Mouse (Mus musculus): Measurements from ENCODE around the gene Tmem108. TPM values are rescaled to one million over a fixed set of nuclear protein-coding genes. Genes with fewer than 3 reads are reported as not detected.

Tmem108 gene
- polyA plus RNA-seq, 1 experiment from 2014 or later = 14.2 TPM

DNA sequence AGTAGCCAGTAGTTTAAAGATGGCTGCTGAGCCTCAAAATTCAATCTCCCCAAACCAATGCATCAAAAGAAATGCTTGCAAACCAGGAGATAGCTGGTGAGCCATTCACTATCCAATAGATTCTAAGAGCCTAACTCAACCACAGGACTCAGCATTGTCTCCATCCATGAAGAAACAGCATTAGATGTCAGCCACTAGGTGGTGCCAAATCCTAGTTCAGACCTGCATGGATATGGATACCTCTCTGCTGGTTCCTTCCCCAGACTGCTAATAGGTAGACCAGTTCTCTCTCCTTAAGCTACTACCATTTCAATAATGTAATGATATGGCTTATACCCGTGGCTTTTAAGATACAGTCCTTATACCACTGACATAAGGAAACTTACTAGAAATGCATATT, 137.0 kb downstream of the Tmem108 start:
- H3K9me3 ChIP-seq (replicated peaks; ENCODE audit: control insufficient read depth, low read length) = no peaks in the 10 kb centered on the region
- ATAC-seq (replicated peaks; ENCODE audit: insufficient number of reproducible peaks, low FRiP score, low TSS enrichment, low read depth) = peak; percentile 59; the same call in 1 of the 2 replicates
- H3K36me3 ChIP-seq (replicated peaks; ENCODE audit: control insufficient read depth, insufficient read depth, low read depth, low read length) = no peaks in the 10 kb centered on the region
- WGBS = 33% methylated on average over 1 of the region's 1 CpGs
- no peak overlapping the region for H3K4me2 ChIP-seq (ENCODE audit: low read depth, low read length)
- no peaks in the 10 kb centered on the region for H3K4me1 ChIP-seq (ENCODE audit: control insufficient read depth, insufficient read depth, low read length)
- no peak overlapping the region for H3K4me3 ChIP-seq (ENCODE audit: low read depth, low read length)
- DNase-seq (ENCODE audit: low spot score) = peak; percentile 77
- no peak overlapping the region for H3K27ac ChIP-seq (replicated peaks; ENCODE audit: low read depth, low read length)
- H3K9ac ChIP-seq (replicated peaks; ENCODE audit: low read length) = no peak overlapping the region
- no peaks in the 10 kb centered on the region for H3K27me3 ChIP-seq (ENCODE audit: control insufficient read depth, insufficient read depth, low read length)

DNA sequence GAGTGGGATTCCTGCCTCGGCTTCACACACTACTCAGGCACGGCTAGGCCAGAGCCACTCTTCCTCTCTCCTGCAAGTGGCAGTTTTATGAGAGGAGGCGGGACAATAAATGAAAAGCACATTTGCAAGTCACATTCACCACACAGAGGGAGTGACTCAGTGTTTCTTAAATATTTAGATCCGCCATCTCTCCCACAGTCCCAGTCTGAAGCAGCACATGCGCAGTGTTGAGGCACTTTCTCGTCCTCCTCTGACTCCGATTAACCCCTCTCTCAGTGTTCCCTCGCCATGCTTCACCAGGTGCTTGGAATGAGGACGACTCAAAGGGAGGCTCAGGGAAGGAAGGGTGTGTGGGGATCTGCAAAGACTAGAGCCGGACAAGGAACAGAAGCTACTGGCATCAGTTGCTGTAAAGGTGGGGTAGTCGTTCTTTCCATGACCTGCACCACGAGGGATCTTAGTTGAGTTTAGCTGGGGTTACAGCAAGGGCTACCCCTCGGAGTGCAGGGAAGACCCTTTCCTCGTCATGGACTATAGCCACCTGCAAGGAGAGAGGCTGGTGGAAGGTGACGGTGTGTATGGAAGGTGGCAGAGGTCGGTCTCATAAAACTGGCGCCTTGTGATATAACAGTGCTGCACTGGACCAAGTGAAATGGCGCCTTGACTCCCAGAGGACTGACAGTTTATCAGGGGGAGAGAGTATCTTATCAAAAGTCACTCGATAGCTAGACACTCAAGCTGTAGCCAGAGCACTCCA, 137.9 kb downstream of the Tmem108 start:
- ATAC-seq (replicated peaks; ENCODE audit: insufficient number of reproducible peaks, low FRiP score, low TSS enrichment, low read depth) = no peak

DNA sequence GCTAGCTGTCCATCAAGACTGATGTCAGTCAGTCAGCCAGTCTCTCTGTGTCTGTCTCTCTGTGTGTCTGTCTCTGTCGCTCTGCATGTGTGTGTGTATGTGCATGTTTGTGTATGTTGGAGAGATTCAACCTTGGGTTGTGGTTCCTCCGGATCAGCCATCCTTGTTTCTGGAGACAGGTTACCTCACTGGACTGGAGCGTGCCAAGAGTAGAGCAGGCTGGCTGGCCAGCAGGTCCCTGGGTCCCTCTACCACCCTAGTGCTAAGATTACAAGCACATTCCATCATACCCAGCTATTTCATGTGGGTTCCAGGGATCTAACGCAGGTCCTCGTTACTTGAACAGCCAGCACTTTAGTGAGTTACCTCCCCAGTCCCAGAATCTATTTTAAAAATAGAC, 138.6 kb downstream of the Tmem108 start:
- Histone ChIP-seq H3K9me3 (replicated peaks; ENCODE audit: control insufficient read depth, low read length) (no peaks in the 10 kb centered on the region), H3K27ac (replicated peaks; ENCODE audit: low read depth, low read length) (no peak overlapping the region), H3K4me3 (ENCODE audit: low read depth, low read length) (no peak overlapping the region), H3K4me1 (ENCODE audit: control insufficient read depth, insufficient read depth, low read length) (no peaks in the 10 kb centered on the region), H3K27me3 (ENCODE audit: control insufficient read depth, insufficient read depth, low read length) (no peaks in the 10 kb centered on the region), H3K36me3 (replicated peaks; ENCODE audit: control insufficient read depth, insufficient read depth, low read depth, low read length) (no peaks in the 10 kb centered on the region), H3K9ac (replicated peaks; ENCODE audit: low read length) (no peak overlapping the region), H3K4me2 (ENCODE audit: low read depth, low read length) (no peak overlapping the region)
- 88% methylated on average over 5 of the region's 5 CpGs for WGBS
- DNase-seq (ENCODE audit: low spot score) = no peak
- ATAC-seq (replicated peaks; ENCODE audit: insufficient number of reproducible peaks, low FRiP score, low TSS enrichment, low read depth) = no peak

More for the DNA sequence above, 137.9 kb downstream of the Tmem108 start:
- no peaks in the 10 kb centered on the region for H3K4me1 ChIP-seq (ENCODE audit: control insufficient read depth, insufficient read depth, low read length)
- no peak overlapping the region for H3K27ac ChIP-seq (replicated peaks; ENCODE audit: low read depth, low read length)
- 80% methylated on average over 19 of the region's 19 CpGs for WGBS
- no peak overlapping the region for H3K9ac ChIP-seq (replicated peaks; ENCODE audit: low read length)
- DNase-seq (ENCODE audit: low spot score) = no peak
- H3K4me2 ChIP-seq (ENCODE audit: low read depth, low read length) = no peak overlapping the region
- H3K4me3 ChIP-seq (ENCODE audit: low read depth, low read length) = no peak overlapping the region
- no peaks in the 10 kb centered on the region for H3K27me3 ChIP-seq (ENCODE audit: control insufficient read depth, insufficient read depth, low read length)
- H3K36me3 ChIP-seq (replicated peaks; ENCODE audit: control insufficient read depth, insufficient read depth, low read depth, low read length) = no peaks in the 10 kb centered on the region
- H3K9me3 ChIP-seq (replicated peaks; ENCODE audit: control insufficient read depth, low read length) = no peaks in the 10 kb centered on the region

DNA sequence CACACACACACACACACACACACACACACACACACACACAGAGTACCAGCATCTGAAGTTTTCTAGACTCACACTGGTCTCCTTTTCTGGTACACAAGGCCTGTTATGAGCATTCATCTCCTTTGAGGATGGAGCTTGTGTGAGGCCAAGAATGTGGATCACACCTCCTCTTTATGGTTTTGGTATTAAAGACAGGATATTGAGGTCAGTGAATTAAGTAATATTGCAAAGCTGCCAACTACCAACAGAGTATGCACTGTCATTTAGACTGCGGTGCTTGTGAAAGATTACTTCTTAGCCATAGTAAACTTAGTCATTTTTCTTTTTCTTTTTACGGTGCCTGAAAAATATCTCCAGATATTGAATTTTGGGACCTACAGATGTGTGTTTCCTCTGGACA, 139.8 kb downstream of the Tmem108 start:
- H3K36me3 ChIP-seq (replicated peaks; ENCODE audit: control insufficient read depth, insufficient read depth, low read depth, low read length) = no peaks in the 10 kb centered on the region
- H3K27me3 ChIP-seq (ENCODE audit: control insufficient read depth, insufficient read depth, low read length) = no peaks in the 10 kb centered on the region
- H3K9ac ChIP-seq (replicated peaks; ENCODE audit: low read length) = no peak overlapping the region
- 87% methylated on average over 2 of the region's 2 CpGs for WGBS
- DNase-seq (ENCODE audit: low spot score) (no peak), ATAC-seq (replicated peaks; ENCODE audit: insufficient number of reproducible peaks, low FRiP score, low TSS enrichment, low read depth) (no peak)
- no peaks in the 10 kb centered on the region for H3K9me3 ChIP-seq (replicated peaks; ENCODE audit: control insufficient read depth, low read length)
- H3K4me3 ChIP-seq (ENCODE audit: low read depth, low read length) = no peak overlapping the region
- H3K4me2 ChIP-seq (ENCODE audit: low read depth, low read length) = no peak overlapping the region
- H3K4me1 ChIP-seq (ENCODE audit: control insufficient read depth, insufficient read depth, low read length) = no peaks in the 10 kb centered on the region
- no peak overlapping the region for H3K27ac ChIP-seq (replicated peaks; ENCODE audit: low read depth, low read length)

DNA sequence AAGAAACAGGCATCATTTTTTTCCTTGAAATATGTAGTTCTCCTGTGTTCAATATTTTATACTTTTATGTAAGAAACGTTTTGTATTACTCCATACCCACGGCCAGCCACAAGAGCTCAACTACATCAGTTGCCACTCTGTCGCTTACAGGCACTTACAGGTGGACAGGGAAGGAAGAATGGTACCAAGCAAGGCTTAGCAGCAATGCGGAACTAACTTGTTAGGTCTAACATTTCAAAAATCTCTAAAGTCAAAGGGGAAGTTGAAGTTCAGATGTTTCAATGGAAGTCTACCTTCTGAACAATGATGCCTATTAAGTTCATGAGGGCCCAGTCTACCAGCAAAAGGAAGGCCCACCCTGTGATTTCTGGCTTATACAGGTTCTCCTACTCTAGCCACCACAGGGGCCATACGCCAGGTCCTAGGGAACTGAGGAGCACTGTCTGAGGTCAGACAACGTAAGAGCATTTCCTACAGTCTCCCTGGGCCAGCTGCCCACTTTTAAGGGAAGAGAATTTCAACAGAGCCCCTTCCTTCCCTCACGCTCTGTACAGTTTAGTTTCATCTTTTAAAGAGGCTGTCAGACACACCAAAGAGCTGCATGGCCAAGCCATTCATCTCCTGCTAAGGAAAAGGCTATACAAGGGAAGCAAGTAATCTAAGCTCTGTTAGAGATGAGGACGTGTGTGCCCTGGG, 141.0 kb downstream of the Tmem108 start:
- no peaks in the 10 kb centered on the region for H3K27me3 ChIP-seq (ENCODE audit: control insufficient read depth, insufficient read depth, low read length)
- H3K36me3 ChIP-seq (replicated peaks; ENCODE audit: control insufficient read depth, insufficient read depth, low read depth, low read length) = no peaks in the 10 kb centered on the region
- H3K4me3 ChIP-seq (ENCODE audit: low read depth, low read length) = no peak overlapping the region
- H3K4me2 ChIP-seq (ENCODE audit: low read depth, low read length) = no peak overlapping the region
- no peaks in the 10 kb centered on the region for H3K9me3 ChIP-seq (replicated peaks; ENCODE audit: control insufficient read depth, low read length)
- H3K27ac ChIP-seq (replicated peaks; ENCODE audit: low read depth, low read length) = no peak overlapping the region
- ATAC-seq (replicated peaks; ENCODE audit: insufficient number of reproducible peaks, low FRiP score, low TSS enrichment, low read depth) = no peak
- no peaks in the 10 kb centered on the region for H3K4me1 ChIP-seq (ENCODE audit: control insufficient read depth, insufficient read depth, low read length)
- no peak overlapping the region for H3K9ac ChIP-seq (replicated peaks; ENCODE audit: low read length)
- DNase-seq (ENCODE audit: low spot score) = no peak
- WGBS = 90% methylated on average over 8 of the region's 8 CpGs

DNA sequence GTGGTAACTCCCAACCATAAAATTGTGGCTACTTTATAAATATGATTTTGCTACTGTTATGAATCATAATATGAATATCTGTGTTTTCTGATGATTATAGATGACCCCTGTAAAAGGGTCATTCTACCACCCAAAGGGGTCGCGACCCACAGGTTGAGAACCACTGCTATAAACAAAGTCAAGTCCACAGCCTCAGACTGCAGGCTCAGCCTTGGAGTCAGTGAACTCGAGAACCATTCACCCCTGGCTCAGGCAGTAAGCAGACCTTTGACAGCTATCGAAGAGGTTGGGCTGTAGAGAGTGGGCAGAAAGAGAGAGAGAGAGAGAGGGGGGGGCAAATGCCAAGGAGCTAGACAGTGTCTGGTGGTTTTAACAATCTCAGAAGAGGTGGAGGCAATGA, 147.4 kb downstream of the Tmem108 start:
- no peak overlapping the region for H3K9ac ChIP-seq (replicated peaks; ENCODE audit: low read length)
- DNase-seq (ENCODE audit: low spot score) (no peak), ATAC-seq (replicated peaks; ENCODE audit: insufficient number of reproducible peaks, low FRiP score, low TSS enrichment, low read depth) (no peak)
- no peaks in the 10 kb centered on the region for H3K9me3 ChIP-seq (replicated peaks; ENCODE audit: control insufficient read depth, low read length)
- H3K4me3 ChIP-seq (ENCODE audit: low read depth, low read length) = no peak overlapping the region
- H3K27ac ChIP-seq (replicated peaks; ENCODE audit: low read depth, low read length) = no peak overlapping the region
- 84% methylated on average over 4 of the region's 4 CpGs for WGBS
- no peaks in the 10 kb centered on the region for H3K4me1 ChIP-seq (ENCODE audit: control insufficient read depth, insufficient read depth, low read length)
- no peak overlapping the region for H3K4me2 ChIP-seq (ENCODE audit: low read depth, low read length)
- no peaks in the 10 kb centered on the region for H3K36me3 ChIP-seq (replicated peaks; ENCODE audit: control insufficient read depth, insufficient read depth, low read depth, low read length)
- no peaks in the 10 kb centered on the region for H3K27me3 ChIP-seq (ENCODE audit: control insufficient read depth, insufficient read depth, low read length)

DNA sequence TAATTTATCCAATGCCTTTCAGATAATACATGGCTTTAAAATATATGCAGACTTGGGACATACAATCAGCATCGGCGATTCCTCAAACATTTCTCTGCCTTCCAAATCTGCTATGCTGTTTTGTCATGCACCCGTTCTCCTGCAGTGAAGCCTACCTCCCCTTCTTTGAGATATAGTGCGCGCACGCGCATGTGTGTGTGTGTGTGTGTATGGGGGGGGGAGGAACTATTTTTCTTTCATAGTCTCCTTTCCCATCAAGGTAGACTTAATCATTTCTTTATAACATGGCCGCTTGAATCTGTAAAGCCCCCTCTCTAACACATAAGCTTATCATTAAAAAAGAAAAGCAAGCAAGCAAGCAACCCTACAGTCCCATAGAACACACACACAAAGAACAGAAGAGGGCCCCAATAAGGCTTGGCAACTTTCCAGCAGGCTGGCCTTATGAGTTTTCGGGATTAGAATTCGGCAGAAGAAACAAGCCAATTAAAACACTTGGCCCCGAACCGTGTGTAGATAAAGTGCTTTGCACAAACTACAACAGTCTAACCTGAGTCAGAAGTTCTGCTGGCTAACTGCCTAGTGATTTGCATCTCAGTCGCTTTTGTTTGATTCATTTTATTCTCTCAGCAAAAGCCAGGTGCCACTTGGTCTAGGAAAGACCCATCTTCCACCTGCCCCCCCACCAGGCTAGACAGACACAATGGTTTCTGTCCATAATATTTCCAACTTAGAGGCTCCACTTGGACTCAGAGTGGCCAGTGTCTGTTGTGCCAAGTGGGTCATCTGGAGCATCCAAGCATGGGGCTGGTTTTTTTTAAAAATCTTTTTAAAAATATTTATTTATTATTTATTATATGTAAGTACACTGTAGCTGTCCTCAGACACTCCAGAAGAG, 153.2 kb downstream of the Tmem108 start:
- Histone ChIP-seq H3K4me2 (ENCODE audit: low read depth, low read length) (no peak overlapping the region), H3K27ac (replicated peaks; ENCODE audit: low read depth, low read length) (no peak overlapping the region), H3K27me3 (ENCODE audit: control insufficient read depth, insufficient read depth, low read length) (no peaks in the 10 kb centered on the region), H3K9ac (replicated peaks; ENCODE audit: low read length) (no peak overlapping the region), H3K9me3 (replicated peaks; ENCODE audit: control insufficient read depth, low read length) (no peaks in the 10 kb centered on the region), H3K36me3 (replicated peaks; ENCODE audit: control insufficient read depth, insufficient read depth, low read depth, low read length) (no peaks in the 10 kb centered on the region), H3K4me1 (ENCODE audit: control insufficient read depth, insufficient read depth, low read length) (no peaks in the 10 kb centered on the region; the same call in 1 of the 2 replicates), H3K4me3 (ENCODE audit: low read depth, low read length) (no peak overlapping the region)
- ATAC-seq (replicated peaks; ENCODE audit: insufficient number of reproducible peaks, low FRiP score, low TSS enrichment, low read depth) = no peak
- 95% methylated on average over 13 of the region's 13 CpGs for WGBS
- no peak for DNase-seq (ENCODE audit: low spot score)
